Mouse (Mus musculus) Patski (cell line): ENCODE data around the gene Zic1. TPM values are rescaled to one million over a fixed set of nuclear protein-coding genes. Genes with fewer than 3 reads are reported as not detected.

ENCODE experiments used
- ATAC-seq: fragments of 100-300 bp; one replicate; pipeline ENCODE4 v1.8.0; 2021
- CTCF ChIA-PET: fragments of 350-600 bp; sonication (Branson Sonifier 250); formaldehyde crosslinking; loops from one replicate; lab custom pipeline; 2022; ENCODE audit warnings: inconsistent platforms; lab: Charles Lee
- POLR2A ChIA-PET: fragments of 350-600 bp; sonication (Branson Sonifier 250); formaldehyde crosslinking; loops from one replicate; lab custom pipeline; 2022; ENCODE audit warnings: antibody characterized with exemption, inconsistent platforms; lab: Charles Lee
- DNase-seq: peaks from one replicate; pipeline ENCODE4 v3.0.0-alpha.2; 2011; ENCODE audit warnings: low read depth, low spot score
- H3K27me3 ChIP-seq: fragments of 371-371 bp; one replicate; pipeline ENCODE4 v1.5.1; 2021
- CTCF ChIP-seq: fragments of 100-300 bp; IDR thresholded peaks from one replicate; pipeline ENCODE4 v1.5.1; 2021
- in situ Hi-C: fragments of 300-500 bp; cut with MboI; formaldehyde crosslinking; loops from 3 replicates; pipeline ENCODE4 v1.11.1; 2018; ENCODE audit warnings: low pct_unique_long_range_greater_than_20kb, mixed read lengths
- polyA plus RNA-seq: library from polyadenylated mRNA; unstranded; gene quantifications from one replicate; pipeline ENCODE4 v1.2.3, GENCODE M21; 2021

Gene Zic1
- polyA plus RNA-seq: not detected

DNA sequence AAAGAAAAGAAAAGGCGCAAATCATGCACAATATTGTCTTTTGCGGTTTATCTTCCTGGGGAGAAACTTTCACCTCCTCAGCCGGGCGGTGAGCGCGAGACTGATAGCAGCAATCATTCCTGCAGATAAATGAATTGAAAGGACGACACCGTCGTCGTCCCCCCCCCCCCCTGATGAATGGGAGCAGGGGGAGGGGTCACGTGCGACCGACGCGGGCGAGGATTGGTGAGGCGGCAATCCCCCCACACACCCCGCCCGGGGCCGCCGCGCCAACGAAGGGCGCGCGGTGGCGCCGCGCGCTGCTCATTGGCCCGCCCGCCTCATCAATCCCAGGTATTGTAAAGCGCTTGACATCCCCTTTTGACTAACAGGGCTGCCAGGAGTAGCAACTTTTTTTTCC is at the start of gene Zic1:
Gene Zic1 (minus strand): TSS at position 147 of the 400 bp plus-strand sequence.
- ATAC-seq (no peak), DNase-seq (no peak)
- peaks cover 66% of the 10 kb centered on the region for H3K27me3 ChIP-seq
- in situ Hi-C loops: no loop called here
- ChIA-PET POLR2A (no interaction called here), CTCF (no interaction called here)
- TF ChIP-seq CTCF: no peak

DNA sequence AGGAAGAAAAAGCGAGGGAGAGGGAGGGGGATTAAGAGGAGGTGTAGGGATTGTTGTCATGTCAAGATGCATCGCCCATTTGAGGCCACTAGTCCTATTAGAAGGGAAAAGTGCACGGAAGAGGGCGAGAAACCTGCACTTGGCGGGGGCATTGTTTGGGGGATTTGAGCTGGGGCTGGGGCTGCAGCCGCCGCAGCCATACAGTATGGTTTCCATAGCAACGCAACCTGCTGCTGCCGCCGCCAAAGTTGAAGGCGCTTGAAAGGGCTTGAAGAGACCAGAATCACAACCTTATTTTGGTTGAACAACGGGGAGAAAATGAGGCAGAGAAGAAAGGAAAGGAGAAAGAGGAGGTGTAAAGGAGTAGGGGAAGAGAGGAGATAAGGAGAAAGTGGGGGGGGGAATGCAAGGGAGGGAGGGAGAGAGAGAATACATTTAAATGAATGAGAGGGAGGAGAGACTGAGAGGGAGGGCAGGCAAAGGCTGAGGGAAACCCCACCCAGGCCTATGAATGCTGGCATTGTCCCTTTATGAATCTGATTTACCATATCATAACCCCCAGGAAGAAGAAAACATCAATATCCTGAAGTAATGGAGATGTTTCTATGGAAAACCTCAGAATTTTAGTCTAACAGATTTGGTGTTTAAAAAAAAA is 48.5 kb upstream of the Zic1 start:
- ChIA-PET CTCF (no interaction called here), POLR2A (no interaction called here)
- peaks cover 3% of the 10 kb centered on the region for H3K27me3 ChIP-seq
- in situ Hi-C loops: no loop called here
- no peak for DNase-seq
- TF ChIP-seq CTCF: no peak
- no peak for ATAC-seq

DNA sequence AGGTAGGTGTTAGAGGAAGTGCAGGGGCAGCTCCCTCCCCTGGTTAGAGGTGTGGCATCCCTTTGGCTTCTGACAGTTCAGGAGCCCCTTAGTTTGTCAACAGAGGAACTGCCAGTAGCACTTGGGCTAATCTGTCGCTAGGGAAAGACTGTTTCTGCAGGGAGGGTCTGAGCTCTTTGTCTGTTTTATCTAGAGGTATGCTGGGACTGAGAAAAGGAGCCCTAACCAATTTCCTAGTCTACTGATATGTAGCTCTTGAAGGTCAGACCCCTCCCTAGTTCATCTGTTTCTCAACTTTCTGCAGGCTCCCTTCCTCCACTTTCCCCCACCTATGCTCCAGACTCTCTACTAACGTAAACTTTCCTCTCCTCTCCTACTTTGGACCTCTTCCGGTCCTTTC is 44.2 kb upstream of the Zic1 start:
- CTCF ChIA-PET: no interaction called here
- ATAC-seq (no peak), DNase-seq (no peak)
- no peak for TF ChIP-seq CTCF
- POLR2A ChIA-PET: no interaction called here
- H3K27me3 ChIP-seq: peaks cover 41% of the 10 kb centered on the region
- in situ Hi-C loops: no loop called here

DNA sequence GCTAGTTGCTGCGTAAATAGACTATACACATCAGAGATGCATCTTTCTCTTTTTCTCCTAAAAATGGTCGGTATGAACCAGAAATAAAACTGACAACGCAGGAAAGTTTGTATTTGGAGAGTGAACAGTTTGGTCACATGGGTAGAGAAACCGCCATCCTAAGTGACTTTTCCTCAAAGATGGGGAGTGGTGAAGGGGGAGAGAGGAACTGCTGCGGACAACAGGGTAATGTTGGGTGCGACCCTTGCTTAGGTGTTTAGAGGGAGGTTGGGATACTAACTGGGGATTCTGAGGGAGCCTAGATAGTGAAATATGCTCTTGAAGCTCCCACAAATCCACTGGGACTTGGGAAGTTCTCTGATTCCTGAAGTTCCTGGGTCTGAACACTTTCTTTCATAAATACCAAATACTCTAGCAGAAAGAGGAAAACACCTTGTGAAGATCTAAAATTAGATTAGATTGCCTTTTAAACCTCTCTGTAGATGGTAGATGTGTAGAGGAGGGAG is 40.7 kb upstream of the Zic1 start:
- POLR2A ChIA-PET: interaction anchor here (0.6 kb wide), 1 partner anchor 46 kb away, joined by 3 read pairs; no protein-coding TSS in a partner anchor
- ATAC-seq (no peak), DNase-seq (no peak)
- no peak for TF ChIP-seq CTCF
- peaks cover 61% of the 10 kb centered on the region for H3K27me3 ChIP-seq
- CTCF ChIA-PET: interaction anchor here (1.2 kb wide), 1 partner anchor 20 kb away, joined by 3 read pairs; no protein-coding TSS in a partner anchor
- in situ Hi-C loops: no loop called here

DNA sequence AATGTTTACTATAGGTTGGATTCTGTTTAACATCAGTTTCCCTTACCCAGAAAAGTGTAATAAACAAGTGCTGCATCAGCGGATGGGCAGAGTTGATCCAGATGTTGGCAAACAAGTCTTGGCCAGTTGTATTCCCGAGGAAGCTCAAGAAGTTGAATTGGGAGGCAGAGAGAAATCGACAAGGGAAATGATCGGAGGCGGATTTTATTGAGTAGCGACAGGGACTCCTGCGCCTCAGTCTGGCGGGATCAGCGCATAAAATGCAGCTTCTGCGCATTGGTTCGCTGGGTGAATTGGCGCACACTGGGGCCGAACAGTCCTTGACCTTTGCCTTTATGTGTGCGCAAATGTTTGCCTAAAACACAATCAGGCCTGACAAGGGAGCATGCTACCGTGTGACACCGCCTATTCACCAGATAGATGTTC is 40.2 kb upstream of the Zic1 start:
- no peak for DNase-seq

DNA sequence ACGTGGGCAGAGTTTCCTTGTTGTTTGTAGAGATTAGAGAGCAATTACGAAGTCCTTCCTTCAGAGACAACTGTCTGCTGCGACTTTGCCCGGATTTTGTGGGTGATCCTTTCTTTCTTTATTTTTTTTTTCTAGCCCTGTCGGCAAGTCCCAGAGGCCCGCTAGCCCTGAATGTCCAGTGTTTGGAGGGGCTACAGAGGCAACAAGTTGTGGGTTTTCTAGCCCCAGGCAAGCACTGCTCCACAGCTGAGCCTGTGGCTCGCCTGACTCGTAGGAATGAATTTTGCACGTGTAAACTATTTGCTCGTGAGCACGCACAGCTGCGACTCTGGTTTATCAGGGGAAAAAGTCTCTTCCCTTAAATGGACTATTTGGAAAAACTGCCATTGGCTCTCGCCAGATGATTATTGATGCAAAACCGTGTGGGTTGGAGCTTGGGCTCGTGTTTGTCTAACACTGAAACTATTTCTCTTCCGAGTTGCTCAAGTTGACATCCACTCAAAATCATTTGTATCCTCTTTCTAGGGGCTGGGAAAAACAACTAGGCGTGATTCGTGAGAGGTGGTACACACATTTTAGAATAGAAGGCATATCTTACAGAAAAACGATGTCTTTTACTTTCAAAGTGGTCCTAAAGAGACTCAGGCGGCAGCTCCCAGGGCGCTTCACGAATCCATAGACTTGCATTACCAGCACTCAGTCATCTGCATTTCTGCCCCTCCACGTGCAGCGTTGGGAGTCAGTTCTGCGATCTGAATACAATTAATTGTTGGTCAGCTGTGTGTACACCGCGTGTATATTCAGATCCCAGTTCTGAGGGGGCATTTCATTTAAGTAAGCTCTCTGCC is 39.5 kb upstream of the Zic1 start:
- peaks cover 68% of the 10 kb centered on the region for H3K27me3 ChIP-seq
- ATAC-seq (no peak), DNase-seq (no peak)
- ChIA-PET POLR2A (no interaction called here), CTCF (no interaction called here)
- in situ Hi-C loops: no loop called here
- no peak for TF ChIP-seq CTCF

More for the DNA sequence above, 40.2 kb upstream of the Zic1 start:
- CTCF ChIA-PET: no interaction called here
- POLR2A ChIA-PET: no interaction called here
- ATAC-seq: no peak
- in situ Hi-C loops: no loop called here
- no peak for TF ChIP-seq CTCF
- H3K27me3 ChIP-seq: peaks cover 64% of the 10 kb centered on the region

DNA sequence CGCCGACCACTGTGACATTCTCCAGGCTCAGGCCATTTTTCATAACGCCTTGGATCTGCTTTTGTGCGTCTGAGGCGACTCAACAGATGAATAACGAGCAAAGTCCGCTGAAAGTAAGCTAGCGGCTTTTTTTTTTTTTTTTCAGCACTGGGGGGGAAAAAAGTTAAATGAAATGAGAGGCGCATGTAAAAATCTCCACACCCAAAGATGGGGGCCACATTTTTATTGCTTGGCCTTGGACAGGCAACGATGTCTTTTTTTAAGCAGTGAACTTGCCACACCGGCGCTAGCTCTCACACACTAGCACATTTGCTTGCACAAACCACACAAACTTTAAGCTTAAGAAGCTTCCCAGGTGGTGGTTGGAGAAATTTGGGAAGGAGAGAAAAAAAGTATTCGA is 38.6 kb upstream of the Zic1 start:
- DNase-seq: no peak
- CTCF ChIA-PET: no interaction called here
- POLR2A ChIA-PET: no interaction called here
- in situ Hi-C loops: no loop called here
- no peak for ATAC-seq
- TF ChIP-seq CTCF: no peak
- H3K27me3 ChIP-seq: peaks cover 77% of the 10 kb centered on the region

DNA sequence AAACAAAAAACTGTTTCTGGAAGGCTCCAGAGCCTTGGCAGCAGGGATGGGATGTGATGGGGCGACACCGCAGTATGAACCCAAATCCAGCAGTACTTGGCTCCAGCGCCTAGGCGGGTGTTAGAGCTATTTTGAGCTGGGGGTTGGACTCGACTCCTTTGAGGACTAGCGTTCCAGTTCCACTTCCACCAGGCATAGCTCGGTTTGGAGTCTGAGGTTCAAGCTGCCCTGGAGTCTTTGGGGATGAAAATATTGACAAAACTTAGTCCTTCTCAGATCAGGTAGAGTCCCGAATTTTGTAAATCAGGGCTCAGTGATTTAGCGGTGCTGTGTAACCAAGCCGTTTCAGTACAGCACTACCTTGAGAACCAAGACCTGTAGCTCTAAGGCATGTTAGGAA is 35.9 kb upstream of the Zic1 start:
- no peak for TF ChIP-seq CTCF
- in situ Hi-C loops: no loop called here
- POLR2A ChIA-PET: interaction anchor here (0.6 kb wide), 1 partner anchor 73 kb away, joined by 3 read pairs; no protein-coding TSS in a partner anchor
- ATAC-seq (no peak), DNase-seq (no peak)
- CTCF ChIA-PET: no interaction called here
- peaks cover 75% of the 10 kb centered on the region for H3K27me3 ChIP-seq

DNA sequence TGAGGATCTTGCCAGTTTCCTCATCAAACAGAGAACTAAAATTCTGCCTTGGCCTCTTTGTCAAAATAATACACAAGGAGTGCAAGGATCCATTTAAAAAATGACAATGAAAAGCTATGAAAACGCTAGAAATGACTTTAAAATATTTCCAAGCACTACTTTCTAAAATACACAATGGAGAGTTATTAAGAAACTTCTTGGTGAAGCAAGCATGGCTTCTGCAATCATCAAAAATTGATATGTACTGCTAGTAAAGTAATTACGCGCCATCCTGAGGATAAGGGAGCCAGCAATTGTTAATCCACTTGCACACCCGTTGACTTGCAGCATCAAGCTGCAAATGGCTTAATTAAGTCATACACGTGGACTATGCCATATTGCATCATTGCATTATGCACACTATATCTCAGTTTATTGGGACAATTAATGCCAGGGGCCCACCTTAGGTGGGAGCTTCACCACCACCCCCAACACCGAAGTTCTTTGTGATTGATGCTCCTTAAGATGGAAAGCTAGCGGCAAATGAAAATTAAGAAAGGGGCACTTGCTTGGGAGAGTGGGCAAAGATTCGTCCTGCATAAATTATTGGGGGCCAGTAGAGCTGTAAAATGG is 35.0 kb upstream of the Zic1 start:
- in situ Hi-C loops: no loop called here
- CTCF ChIA-PET: no interaction called here
- DNase-seq (no peak), ATAC-seq (no peak)
- TF ChIP-seq CTCF: no peak
- H3K27me3 ChIP-seq: peaks cover 68% of the 10 kb centered on the region
- POLR2A ChIA-PET: no interaction called here

DNA sequence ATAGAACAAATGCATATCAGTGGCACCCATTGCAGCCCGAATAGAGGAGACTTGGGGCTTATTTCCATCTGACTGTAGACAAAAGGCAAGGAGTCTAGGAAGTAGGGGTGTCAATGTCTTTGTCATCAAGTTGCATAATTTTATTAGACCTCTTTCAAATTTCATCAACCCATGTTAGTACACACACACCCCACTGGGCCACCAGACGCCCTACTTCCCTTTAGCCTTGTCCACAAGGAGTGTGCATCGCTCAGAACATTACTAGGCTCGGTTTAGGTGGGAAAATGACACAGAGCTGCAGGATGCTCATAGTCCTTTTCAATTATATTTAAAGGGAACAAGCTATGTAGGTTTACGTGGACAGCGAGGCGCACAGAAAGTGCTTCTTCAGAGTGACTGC is 34.4 kb upstream of the Zic1 start:
- ATAC-seq (no peak), DNase-seq (no peak)
- H3K27me3 ChIP-seq: peaks cover 67% of the 10 kb centered on the region
- in situ Hi-C loops: no loop called here
- no peak for TF ChIP-seq CTCF
- ChIA-PET CTCF (no interaction called here), POLR2A (no interaction called here)
